12 mouse cellular contexts compared by ENCODE assay signal in the genomic region with DNA sequence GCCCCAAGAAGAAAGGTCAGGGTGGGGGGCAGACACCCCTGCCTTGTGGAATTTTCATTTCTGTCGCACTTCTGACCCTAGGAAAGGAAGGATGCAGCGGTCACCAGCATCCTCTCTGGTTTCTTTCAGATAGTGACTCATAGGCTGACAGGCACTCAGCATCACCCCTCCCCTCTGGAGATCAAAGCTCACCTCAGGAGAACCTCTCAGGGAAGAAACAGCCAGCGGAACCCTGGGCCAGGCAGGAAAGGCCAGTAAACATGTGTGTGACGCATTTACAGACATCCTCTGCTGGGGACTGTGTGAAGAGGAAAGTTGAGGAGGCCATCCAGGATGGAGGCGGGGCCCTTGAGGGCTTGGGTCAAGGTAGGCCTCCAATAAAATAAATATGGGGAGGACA. TPM values are rescaled to one million over a fixed set of nuclear protein-coding genes. Genes with fewer than 3 reads are reported as not detected.
DNase-seq lines count a peak whose midpoint lies in the region; ATAC-seq and TF ChIP-seq lines count a peak whose summit lies in the region.
"Had no signal": no experiment of that assay in that cellular context is flagged by ENCODE, and none has a peak within 500 bp of the region (broad histone marks: within the 10 kb centered on the region; RNA-seq: fewer than 3 reads in every experiment).

No protein-coding gene starts in this region.

- no peak overlapping the region for H3K4me3 ChIP-seq in lung, postnatal 0 days (ENCODE audit: low read depth, low read length)
- H3K4me3 ChIP-seq: limb, embryonic 13.5 days had no signal

- peak; percentile 21 for DNase-seq in embryo, embryonic 10 days (ENCODE audit: low spot score)
- DNase-seq in embryo, embryonic 11 days = no peak
- DNase-seq in CD4-positive helper T cell, adult 2 months (ENCODE audit: low read depth, low spot score) = peak; percentile 14
- peak; percentile 77 for DNase-seq in kidney, adult 9 months
- DNase-seq in lung, postnatal 0 days (ENCODE audit: low spot score) = peak; percentile 67
- DNase-seq in frontal cortex, postnatal 25 days (ENCODE audit: low spot score in 2 of 2) = no peak
- no peak for DNase-seq in cerebellum, adult 9-11 months
- no peak for DNase-seq in retina, embryonic 14.5 days (ENCODE audit: low spot score)
- DNase-seq: layer of hippocampus, adult 9-11 months; spleen, adult 18-20 months had no signal

- H3K4me1 ChIP-seq in lung, postnatal 0 days (ENCODE audit: insufficient read depth, low read depth, low read length) = no peaks in the 10 kb centered on the region
- H3K4me1 ChIP-seq: limb, embryonic 13.5 days had no signal

- no peak for TF ChIP-seq CTCF in lung, postnatal 0 days (IDR thresholded peaks at IDR 0.05)

- TF ChIP-seq EP300 in lung, postnatal 0 days (IDR thresholded peaks at IDR 0.05) = peak; percentile 98

- 22% methylated on average over 5 of the region's 5 CpGs for WGBS in lung, postnatal 0 days

- no peaks in the 10 kb centered on the region for H3K27me3 ChIP-seq in lung, postnatal 0 days (replicated peaks; ENCODE audit: insufficient read depth, low read length)
- H3K27me3 ChIP-seq: limb, embryonic 13.5 days had no signal

- no peak overlapping the region for H3K4me2 ChIP-seq in lung, postnatal 0 days (replicated peaks; ENCODE audit: low read depth, low read length)
- H3K4me2 ChIP-seq: limb, embryonic 13.5 days had no signal

- no peak overlapping the region for H3K27ac ChIP-seq in lung, postnatal 0 days (ENCODE audit: low read length)
- H3K27ac ChIP-seq: limb, embryonic 13.5 days had no signal

- ATAC-seq in lung, postnatal 0 days = peak; percentile 94
- ATAC-seq: hindbrain, embryonic 16.5 days had no signal

- H3K9me3 ChIP-seq in lung, postnatal 0 days (ENCODE audit: low read length) = no peaks in the 10 kb centered on the region
- H3K9me3 ChIP-seq: limb, embryonic 13.5 days had no signal

- no peak overlapping the region for H3K9ac ChIP-seq in lung, postnatal 0 days (replicated peaks; ENCODE audit: low read depth)
- H3K9ac ChIP-seq: limb, embryonic 13.5 days had no signal

- H3K36me3 ChIP-seq in lung, postnatal 0 days (ENCODE audit: insufficient read depth, low read length) = no peaks in the 10 kb centered on the region
- H3K36me3 ChIP-seq: limb, embryonic 13.5 days had no signal

RNA-seq across cellular contexts. Expression of a gene that starts 40.3 kb away (rescaled TPM):
- polyA plus RNA-seq in lung, postnatal 0 days (2015; fragmentation: Nextera tagmentation; extraction: Ambion mirVana) = 18.6 and 18.9 TPM in 2 replicates

Comparison
In these comparisons a context has a peak if more than half of its experiments do, and no peak if none do; other contexts are left out.
1. DNase-seq: peak in embryo, embryonic 10 days (single experiment), CD4-positive helper T cell, adult 2 months (single experiment), kidney, adult 9 months (single experiment) and lung, postnatal 0 days (single experiment); none in embryo, embryonic 11 days (single experiment), frontal cortex, postnatal 25 days (0 of 2), cerebellum, adult 9-11 months (single experiment) and retina, embryonic 14.5 days (single experiment).